Mouse (Mus musculus): ENCODE data around the gene Wasf2. TPM values are rescaled to one million over a fixed set of nuclear protein-coding genes. Genes with fewer than 3 reads are reported as not detected.

Gene Wasf2
- total and polyA plus RNA-seq, 2 experiments from 2014 or later = 18.3 to 26.0 TPM

DNA sequence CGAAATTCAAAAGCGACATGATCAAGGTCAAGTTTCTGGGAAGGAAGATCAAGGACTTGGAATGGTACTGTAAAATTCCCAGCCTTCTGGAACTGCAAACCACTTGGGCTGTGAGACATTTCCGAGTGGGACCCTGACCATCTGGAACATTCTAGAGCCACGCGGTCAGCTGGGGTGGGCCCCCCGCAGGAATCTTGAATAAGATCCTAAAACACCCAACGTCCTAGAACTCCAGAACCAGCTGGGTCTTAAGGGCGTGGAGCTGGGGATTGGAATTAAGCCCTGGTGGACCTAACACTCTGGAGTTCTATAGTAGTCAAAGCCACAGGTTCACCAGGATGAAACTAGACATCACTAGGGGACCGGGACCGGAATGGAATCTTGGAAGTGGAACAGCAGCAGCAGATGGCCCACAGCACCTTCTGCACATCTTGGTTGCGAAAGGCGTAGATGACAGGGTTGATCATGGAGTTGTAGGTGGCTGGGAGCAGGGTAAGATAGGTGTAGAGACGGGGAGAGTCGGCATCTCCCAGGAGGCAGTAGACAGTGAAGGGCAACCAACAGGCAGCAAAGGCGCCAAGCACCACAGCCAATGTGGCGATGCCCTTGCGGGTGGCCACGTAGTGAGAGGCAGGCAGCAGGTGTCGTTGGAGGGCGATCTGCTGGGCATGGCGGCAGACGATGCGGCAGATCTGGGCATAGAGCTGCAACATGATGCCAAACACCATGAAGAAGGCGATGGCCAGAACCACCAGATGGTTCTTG, 79.9 kb downstream of the Wasf2 start:
- Histone ChIP-seq H3K36me3 (ENCODE audit: insufficient read depth, low read length) (no peaks in the 10 kb centered on the region), H3K4me2 (ENCODE audit: low read depth, low read length, poor library complexity, severe bottlenecking) (no peak overlapping the region), H3K4me3 (ENCODE audit: low read depth, low read length) (no peak overlapping the region), H3K9me3 (ENCODE audit: low read length) (no peaks in the 10 kb centered on the region), H3K27me3 (ENCODE audit: insufficient read depth, low read length) (no peaks in the 10 kb centered on the region; the same call in 1 of the 2 replicates), H3K4me1 (ENCODE audit: insufficient read depth, low read length) (peaks cover 11% of the 10 kb centered on the region; the same call in 1 of the 2 replicates), H3K27ac (ENCODE audit: low read depth, low read length) (no peak overlapping the region), H3K9ac (replicated peaks; ENCODE audit: low read length, poor library complexity, severe bottlenecking) (no peak overlapping the region)
- DNase-seq (ENCODE audit: low spot score) (no peak), ATAC-seq (ENCODE audit: low FRiP score) (no peak)
- TF ChIP-seq CTCF (IDR thresholded peaks at IDR 0.05) = no peak
- WGBS = 94% methylated on average over 24 of the region's 24 CpGs

DNA sequence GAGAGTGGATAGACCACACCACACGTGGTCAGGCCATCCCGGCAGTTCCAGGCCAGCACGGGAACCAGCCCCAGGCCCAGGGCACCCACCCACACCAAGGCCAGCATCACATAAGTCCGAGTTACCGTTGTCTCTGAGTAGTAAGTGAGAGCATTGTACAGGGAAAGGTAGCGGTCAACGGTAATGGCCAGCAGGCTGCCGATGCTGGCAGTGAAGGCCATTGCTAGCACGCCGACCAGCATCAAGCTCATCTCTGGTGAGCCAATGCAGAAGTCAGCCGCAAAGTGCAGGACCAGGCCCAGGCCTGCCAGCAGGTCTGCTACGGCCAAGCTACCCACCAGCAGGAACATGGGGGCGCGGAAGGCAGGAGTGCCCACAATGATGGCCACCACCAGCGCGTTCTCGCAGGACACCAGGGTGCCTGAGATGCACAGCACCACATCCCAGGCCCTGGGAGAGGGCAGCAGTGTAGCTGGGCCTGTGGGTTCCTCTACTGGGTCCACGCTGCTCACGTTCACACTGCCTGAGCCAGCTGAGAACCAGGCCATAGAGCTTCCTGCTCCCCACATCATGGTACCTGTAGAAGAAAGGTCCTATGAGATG, 80.6 kb downstream of the Wasf2 start:
- Histone ChIP-seq H3K27me3 (ENCODE audit: insufficient read depth, low read length) (no peaks in the 10 kb centered on the region; the same call in 1 of the 2 replicates), H3K4me1 (ENCODE audit: insufficient read depth, low read length) (peaks cover 11% of the 10 kb centered on the region; the same call in 1 of the 2 replicates), H3K9me3 (ENCODE audit: low read length) (no peaks in the 10 kb centered on the region), H3K9ac (replicated peaks; ENCODE audit: low read length, poor library complexity, severe bottlenecking) (no peak overlapping the region), H3K27ac (ENCODE audit: low read depth, low read length) (no peak overlapping the region), H3K4me2 (ENCODE audit: low read depth, low read length, poor library complexity, severe bottlenecking) (no peak overlapping the region), H3K36me3 (ENCODE audit: insufficient read depth, low read length) (no peaks in the 10 kb centered on the region), H3K4me3 (ENCODE audit: low read depth, low read length) (no peak overlapping the region)
- TF ChIP-seq CTCF (IDR thresholded peaks at IDR 0.05) = no peak
- DNase-seq (ENCODE audit: low spot score) = no peak
- no peak for ATAC-seq (ENCODE audit: low FRiP score)
- WGBS = 95% methylated on average over 19 of the region's 19 CpGs

DNA sequence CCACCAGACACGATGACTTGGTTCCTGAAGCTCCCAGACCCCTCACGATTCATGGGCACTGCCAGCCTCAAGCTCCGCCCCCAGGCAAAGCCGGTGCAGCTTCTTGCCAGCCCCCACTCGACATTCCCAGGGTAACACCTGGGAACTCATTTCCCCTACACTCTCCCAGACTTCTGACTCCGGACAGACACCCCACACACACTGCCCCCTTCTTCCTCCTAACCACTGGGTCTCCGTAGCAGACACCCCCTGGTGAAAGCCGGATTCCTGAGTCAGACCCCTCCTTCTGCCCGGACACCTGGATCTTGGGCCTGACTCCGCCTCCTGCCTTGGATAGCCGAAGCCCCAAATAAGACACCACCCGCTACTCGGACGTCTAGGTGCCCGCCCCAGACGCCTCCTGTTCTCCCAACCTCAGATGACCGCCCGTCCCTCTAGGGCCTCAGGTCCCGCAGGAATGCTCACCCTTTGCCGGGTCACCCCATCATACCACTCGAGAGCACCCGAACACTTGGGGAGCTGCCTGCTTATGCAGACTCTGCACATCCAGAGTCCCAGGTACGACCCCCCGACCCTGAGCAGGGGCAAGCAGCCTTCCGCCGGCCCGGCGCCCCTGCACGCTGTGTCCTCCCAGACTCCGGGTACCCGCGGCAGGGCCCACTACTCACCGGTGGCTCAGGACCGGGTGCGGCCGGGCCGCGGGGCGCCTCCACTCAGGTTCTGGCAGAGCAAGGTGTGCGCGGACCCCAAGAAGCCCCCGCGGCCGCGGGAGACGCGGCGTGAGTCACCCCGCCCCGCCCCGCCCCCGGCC, 81.7 kb downstream of the Wasf2 start, which contains the start of the genes Cd164l2 and Gpr3:
TSS of gene Cd164l2 (plus strand) at position 381 of the 811 bp plus-strand sequence.
TSS of gene Gpr3 (minus strand) at position 786 of the 811 bp plus-strand sequence.
- Histone ChIP-seq H3K4me1 (ENCODE audit: insufficient read depth, low read length) (peaks cover 11% of the 10 kb centered on the region; the same call in 1 of the 2 replicates), H3K27me3 (ENCODE audit: insufficient read depth, low read length) (no peaks in the 10 kb centered on the region; the same call in 1 of the 2 replicates), H3K27ac (ENCODE audit: low read depth, low read length) (no peak within 1 kb of the TSS), H3K4me2 (ENCODE audit: low read depth, low read length, poor library complexity, severe bottlenecking) (peak within 1 kb of the TSS; percentile 96), H3K36me3 (ENCODE audit: insufficient read depth, low read length) (no peaks in the 10 kb centered on the region), H3K9me3 (ENCODE audit: low read length) (no peaks in the 10 kb centered on the region), H3K9ac (replicated peaks; ENCODE audit: low read length, poor library complexity, severe bottlenecking) (peak within 1 kb of the TSS; percentile 76), H3K4me3 (ENCODE audit: low read depth, low read length) (peak within 1 kb of the TSS; percentile 74)
- peak; percentile 52 for ATAC-seq (ENCODE audit: low FRiP score)
- TF ChIP-seq CTCF (IDR thresholded peaks at IDR 0.05) = no peak
- WGBS = 2% methylated on average over 47 of the region's 52 CpGs
- no peak for DNase-seq (ENCODE audit: low spot score)

DNA sequence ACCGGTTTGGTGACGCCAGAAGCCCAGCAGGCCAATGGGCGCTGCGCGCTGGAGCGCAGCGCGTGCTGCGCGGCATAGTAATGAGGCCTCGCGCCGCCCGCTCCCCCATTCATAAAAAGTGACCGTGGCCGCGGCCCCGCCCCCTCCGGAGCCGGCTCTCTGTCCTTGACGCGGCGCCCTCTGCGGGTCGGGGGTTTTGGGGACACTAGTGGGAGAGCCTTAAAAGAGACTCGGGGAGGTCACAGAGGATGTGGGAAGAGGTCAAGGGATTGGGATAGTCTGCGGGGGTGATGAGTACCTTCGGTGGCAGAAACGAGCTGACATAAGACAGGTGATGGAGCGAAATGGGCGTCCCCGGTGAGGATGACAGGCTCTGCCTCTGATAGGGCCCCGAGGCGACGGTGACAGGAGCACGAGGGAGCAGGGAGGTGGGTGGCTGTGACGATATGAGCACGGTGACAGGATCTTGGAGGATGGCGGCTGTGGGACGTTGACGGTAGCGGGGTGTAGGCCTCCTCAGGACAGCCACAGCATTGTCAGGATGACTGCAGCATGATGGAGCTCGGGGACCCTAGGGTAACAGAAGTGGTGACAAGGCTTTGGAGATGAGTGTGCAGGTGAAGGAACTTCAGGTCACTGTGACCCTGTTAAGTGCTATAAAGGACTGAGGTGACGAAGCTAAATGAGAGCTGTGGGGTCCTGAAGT, 82.4 kb downstream of the Wasf2 start:
- Histone ChIP-seq H3K4me1 (ENCODE audit: insufficient read depth, low read length) (peaks cover 11% of the 10 kb centered on the region; the same call in 1 of the 2 replicates), H3K9ac (replicated peaks; ENCODE audit: low read length, poor library complexity, severe bottlenecking) (peak overlapping the region; percentile 76), H3K4me2 (ENCODE audit: low read depth, low read length, poor library complexity, severe bottlenecking) (peak overlapping the region; percentile 96), H3K4me3 (ENCODE audit: low read depth, low read length) (peak overlapping the region; percentile 74), H3K27ac (ENCODE audit: low read depth, low read length) (no peak overlapping the region), H3K27me3 (ENCODE audit: insufficient read depth, low read length) (no peaks in the 10 kb centered on the region; the same call in 1 of the 2 replicates), H3K36me3 (ENCODE audit: insufficient read depth, low read length) (no peaks in the 10 kb centered on the region), H3K9me3 (ENCODE audit: low read length) (no peaks in the 10 kb centered on the region)
- DNase-seq (ENCODE audit: low spot score) = peak; percentile 92
- WGBS = 1% methylated on average over 44 of the region's 44 CpGs
- peak; percentile 83 for ATAC-seq (ENCODE audit: low FRiP score)
- peak; percentile 53 for TF ChIP-seq CTCF (IDR thresholded peaks at IDR 0.05)

DNA sequence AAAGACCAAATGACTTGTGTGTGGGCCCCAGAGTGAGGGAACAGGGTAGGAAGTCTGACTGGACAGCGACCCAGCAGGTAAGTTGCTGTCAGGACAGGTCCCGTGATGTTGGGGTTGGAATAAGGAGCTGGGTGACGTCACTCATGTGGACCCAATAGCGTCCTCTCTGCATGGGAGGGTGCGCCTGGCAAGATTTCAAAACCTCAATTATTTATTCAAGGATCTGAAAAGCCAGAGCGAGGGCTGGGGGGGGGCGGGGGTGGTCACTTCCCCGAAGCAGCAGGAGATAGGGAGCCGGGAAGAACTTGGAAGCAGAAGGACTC, 82.9 kb downstream of the Wasf2 start:
- H3K27ac ChIP-seq (ENCODE audit: low read depth, low read length) = no peak overlapping the region
- 0% methylated on average over 9 of the region's 9 CpGs for WGBS
- no peaks in the 10 kb centered on the region for H3K36me3 ChIP-seq (ENCODE audit: insufficient read depth, low read length)
- ATAC-seq (ENCODE audit: low FRiP score) (peak; percentile 45; the same call in 1 of the 2 replicates), DNase-seq (ENCODE audit: low spot score) (peak; percentile 78)
- H3K27me3 ChIP-seq (ENCODE audit: insufficient read depth, low read length) = no peaks in the 10 kb centered on the region; the same call in 1 of the 2 replicates
- H3K9me3 ChIP-seq (ENCODE audit: low read length) = no peaks in the 10 kb centered on the region
- peak; percentile 45 for TF ChIP-seq CTCF (IDR thresholded peaks at IDR 0.05)
- peak overlapping the region; percentile 96 for H3K4me2 ChIP-seq (ENCODE audit: low read depth, low read length, poor library complexity, severe bottlenecking)
- peak overlapping the region; percentile 74 for H3K4me3 ChIP-seq (ENCODE audit: low read depth, low read length)
- peaks cover 11% of the 10 kb centered on the region; the same call in 1 of the 2 replicates for H3K4me1 ChIP-seq (ENCODE audit: insufficient read depth, low read length)
- peak overlapping the region; percentile 76 for H3K9ac ChIP-seq (replicated peaks; ENCODE audit: low read length, poor library complexity, severe bottlenecking)
